Mouse (Mus musculus): ENCODE results near the gene Mlf1.

Gene Mlf1

DNA sequence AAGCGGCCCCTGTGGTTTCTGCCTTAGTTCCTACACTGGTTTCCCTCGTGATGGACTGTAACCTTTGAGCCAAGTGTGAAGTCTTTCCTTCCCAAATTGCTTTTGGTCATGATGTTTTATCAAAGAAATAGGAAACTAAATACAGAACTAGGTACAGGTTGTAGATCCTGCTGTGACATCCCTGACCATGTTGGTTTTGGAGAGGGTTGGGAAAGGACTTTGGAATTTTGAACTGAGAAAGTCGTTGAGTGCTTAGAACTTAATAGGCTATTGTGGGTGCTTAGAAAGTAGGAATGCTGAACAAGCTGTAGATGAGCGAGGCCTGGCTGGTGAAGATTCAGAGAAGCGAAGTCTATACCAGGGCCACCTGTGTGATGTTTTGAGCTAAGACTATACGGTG, 60.1 kb downstream of the Mlf1 start:
- no peak for DNase-seq (ENCODE audit: extremely low spot score, low read depth, low spot score)

- DNase-seq (ENCODE audit: extremely low spot score, low read depth, low spot score) = no peak
Observed at GRCm38 (mm10) chr3:67447143-67447542, 73.2 kb downstream of the Mlf1 start.

Measured in hindlimb bud, embryonic 11.5 days (tissue).